Mouse (Mus musculus): Measurements from ENCODE around the gene 9130023H24Rik. TPM values are rescaled to one million over a fixed set of nuclear protein-coding genes. Genes with fewer than 3 reads are reported as not detected.

Gene 9130023H24Rik
- total RNA-seq, 2 experiments from 2014 or later, result 5.2 to 6.0 TPM

DNA sequence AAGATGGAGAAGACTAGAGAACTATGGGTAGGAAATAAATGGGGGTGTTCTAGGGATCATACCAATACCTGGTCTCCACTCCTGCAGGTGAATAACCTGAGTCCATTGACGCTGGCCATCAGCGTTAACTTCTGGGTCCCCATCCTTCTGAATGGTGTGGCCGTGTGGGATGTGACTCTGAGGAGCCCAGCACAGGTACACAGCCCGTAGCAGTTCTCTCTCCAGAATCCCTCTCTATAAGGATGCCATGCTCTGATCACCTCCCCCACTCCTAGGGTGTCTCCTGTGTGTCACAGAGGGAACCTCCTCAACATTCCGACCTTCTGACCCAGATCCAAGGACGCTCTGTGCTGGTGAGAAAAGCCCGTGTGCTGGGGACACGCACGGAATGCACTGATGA is 34.8 kb downstream of the 9130023H24Rik start:
- no peak for DNase-seq (ENCODE audit: low spot score in 2 of 2)

DNA sequence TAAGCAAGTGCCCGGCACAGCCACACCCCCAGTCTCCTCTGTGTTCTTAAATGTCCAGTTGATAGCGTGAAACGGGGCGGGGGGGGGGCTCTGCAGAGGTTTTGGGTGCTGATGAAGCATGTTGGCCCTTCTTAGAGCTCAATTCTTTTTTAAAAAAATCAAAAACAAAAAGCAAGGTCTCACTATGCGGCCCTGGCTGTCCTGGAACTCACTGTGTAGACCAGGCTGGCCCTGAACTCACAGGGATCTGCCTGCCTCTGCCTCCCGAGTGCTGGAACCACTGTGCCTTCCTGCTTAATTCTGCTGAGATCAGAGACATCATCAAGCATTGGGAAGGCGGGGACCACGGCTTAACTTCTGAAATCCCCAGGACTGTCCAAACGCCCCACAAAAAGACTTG is 36.2 kb downstream of the 9130023H24Rik start:
- no peak for DNase-seq (ENCODE audit: low spot score in 2 of 2)

Other genes with a start within 250 kb of the 9130023H24Rik start
- 1 to 10 TPM in 1 of 2 experiments, under 1 TPM in 1; 0.83 to 3.7 TPM for gene Pycard, start 244.2 kb downstream of the 9130023H24Rik start, total RNA-seq (2021)
- under 1 TPM in 1 of 2 experiments, not detected in 1; 0.29 TPM for gene Trim72, start 234.1 kb downstream of the 9130023H24Rik start, total RNA-seq (2021)
- 1 to 10 TPM; 4.9 to 6.9 TPM for gene Itgam, start 175.4 kb downstream of the 9130023H24Rik start, total RNA-seq (2021)
- gene Gm49368, start 175.3 kb downstream of the 9130023H24Rik start, total RNA-seq (2021), result under 1 TPM in 1 of 2 experiments, not detected in 1; 0.10 TPM
- 1 to 10 TPM; 1.7 to 6.2 TPM for gene Itgax, start 108.5 kb downstream of the 9130023H24Rik start, total RNA-seq (2021)
- under 1 TPM in 1 of 2 experiments, not detected in 1; 0.22 TPM for gene Itgad, start 83.7 kb downstream of the 9130023H24Rik start, total RNA-seq (2021)
- 1 to 10 TPM; 3.3 to 6.3 TPM for gene Cox6a2, start 31.6 kb downstream of the 9130023H24Rik start, total RNA-seq (2021)
- 10 to 100 TPM; 17.7 to 23.2 TPM for gene Armc5, start 689 bp downstream of the 9130023H24Rik start, total RNA-seq (2021)
- gene Tgfb1i1, start 8.8 kb upstream of the 9130023H24Rik start, total RNA-seq (2021), result 10 to 100 TPM; 19.0 to 30.6 TPM
- gene Slc5a2, start 27.6 kb upstream of the 9130023H24Rik start, total RNA-seq (2021), result 1 to 10 TPM in 1 of 2 experiments, not detected in 1; 1.3 TPM
- gene BC017158, start 60.1 kb upstream of the 9130023H24Rik start, total RNA-seq (2021), result 10 to 100 TPM; 26.6 to 31.4 TPM
- 10 to 100 TPM; 13.8 to 19.8 TPM for gene Rgs10, start 180.7 kb upstream of the 9130023H24Rik start, total RNA-seq (2021)
- gene Tial1, start 223.7 kb upstream of the 9130023H24Rik start, total RNA-seq (2021), result 10 to 100 TPM; 67.1 to 99.5 TPM